ENCODE assay signal across 19 mouse cellular contexts in the genomic region with DNA sequence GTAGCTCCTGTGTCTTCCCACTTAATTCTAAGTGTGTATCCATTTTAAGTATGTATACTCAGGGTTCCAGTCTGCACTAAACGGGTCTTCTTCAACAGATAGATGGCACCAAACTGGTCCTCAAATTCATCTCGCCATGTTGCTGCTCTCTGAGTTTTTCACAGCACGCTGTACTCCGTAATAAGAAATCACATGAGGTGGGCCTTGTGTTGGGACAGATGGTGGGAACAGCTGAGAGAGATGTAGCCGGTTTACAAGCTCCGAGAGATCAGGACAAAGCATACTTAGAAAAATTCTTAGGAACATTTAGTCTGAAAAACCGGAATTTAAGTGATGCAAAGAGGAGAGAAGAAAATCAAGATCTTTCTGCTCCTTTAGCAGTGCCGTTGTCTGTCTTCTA.
DNase-seq lines count a peak whose midpoint lies in the region; ATAC-seq and TF ChIP-seq lines count a peak whose summit lies in the region.
"Had no signal": no experiment of that assay in that cellular context is flagged by ENCODE, and none has a peak within 500 bp of the region (broad histone marks: within the 10 kb centered on the region; RNA-seq: fewer than 3 reads in every experiment).

No protein-coding gene starts in this region.

- peak; percentile 70 for DNase-seq in layer of hippocampus, adult 11-12 months (ENCODE audit: low spot score)
- DNase-seq in layer of hippocampus, postnatal 10 days (ENCODE audit: low spot score in 2 of 2) = no peak
- DNase-seq in brain, adult 2 months (ENCODE audit: low read depth, low spot score) = peak; percentile 87
- DNase-seq in brain, embryonic 18.5 days (ENCODE audit: low read depth, low spot score) = peak; percentile 64
- DNase-seq in layer of hippocampus, postnatal 14 days (ENCODE audit: low spot score in 2 of 2) = peak; percentile 36 to 83
- DNase-seq in heart, adult 2 months = no peak
- DNase-seq: cerebellum, adult 11 months; heart, postnatal 4 days; kidney, adult 8-10 months; kidney, postnatal 36 days; liver, embryonic 13.5 days; spleen, adult 18-20 months; thymus, adult 2 months had no signal

- 85% methylated on average over 8 of the region's 8 CpGs for WGBS in heart, adult 2 months

- no peaks in the 10 kb centered on the region for H3K4me1 ChIP-seq in heart, adult 2 months (ENCODE audit: control insufficient read depth, insufficient read depth, low read length)
- H3K4me1 ChIP-seq: limb, embryonic 12.5 days; liver, embryonic 13.5 days; midbrain, embryonic 12.5 days had no signal

- no peak for TF ChIP-seq EP300 in heart, adult 2 months (IDR thresholded peaks at IDR 0.05; ENCODE audit: insufficient read depth, low read depth, low read length)

- no peaks in the 10 kb centered on the region for H3K36me3 ChIP-seq in heart, adult 2 months (ENCODE audit: control insufficient read depth, insufficient read depth, low read length)
- H3K36me3 ChIP-seq: limb, embryonic 12.5 days; liver, embryonic 13.5 days; midbrain, embryonic 12.5 days; neural tube, embryonic 15.5 days had no signal

- H3K9ac ChIP-seq in heart, adult 2 months (ENCODE audit: low read depth, low read length) = no peak overlapping the region
- H3K9ac ChIP-seq: limb, embryonic 12.5 days; liver, embryonic 13.5 days; midbrain, embryonic 12.5 days; neural tube, embryonic 15.5 days had no signal

- no peak for TF ChIP-seq CTCF in heart, adult 2 months (IDR thresholded peaks at IDR 0.05)

- H3K79me2 ChIP-seq in heart, adult 2 months (replicated peaks; ENCODE audit: control insufficient read depth, insufficient read depth, low read length) = no peaks in the 10 kb centered on the region

- intact Hi-C loops in heart, adult 2 months (cut with DNase I) = no loop called here

- no peaks in the 10 kb centered on the region for H3K27me3 ChIP-seq in heart, adult 2 months (ENCODE audit: control insufficient read depth, insufficient read depth, low read length)
- H3K27me3 ChIP-seq: limb, embryonic 12.5 days; liver, embryonic 13.5 days; midbrain, embryonic 12.5 days; neural tube, embryonic 15.5 days had no signal

- H3K4me3 ChIP-seq in heart, adult 2 months = no peak overlapping the region
- H3K4me3 ChIP-seq: limb, embryonic 12.5 days; liver, embryonic 13.5 days; midbrain, embryonic 12.5 days; myocyte; neural tube, embryonic 15.5 days had no signal

- ATAC-seq in granulocyte monocyte progenitor cell, adult 5-6 weeks (replicated peaks; ENCODE audit: poor library complexity, severe bottlenecking) = no peak
- ATAC-seq: Patski had no signal

- no peak overlapping the region for H3K27ac ChIP-seq in heart, adult 2 months
- H3K27ac ChIP-seq: limb, embryonic 12.5 days; liver, embryonic 13.5 days; midbrain, embryonic 12.5 days; neural tube, embryonic 15.5 days had no signal

- no peak for TF ChIP-seq POLR2A in heart, adult 2 months (IDR thresholded peaks at IDR 0.05; ENCODE audit: insufficient read depth, low read depth, low read length)

Comparison
In these comparisons a context has a peak if more than half of its experiments do, and no peak if none do; other contexts are left out.
1. DNase-seq: peak in layer of hippocampus, adult 11-12 months (single experiment), brain, adult 2 months (single experiment), brain, embryonic 18.5 days (single experiment) and layer of hippocampus, postnatal 14 days (2 of 2); none in layer of hippocampus, postnatal 10 days (0 of 2) and heart, adult 2 months (0 of 2).